Mouse (Mus musculus) ES-E14 (cell line): Measurements from ENCODE around the gene Spdye4c. TPM values are rescaled to one million over a fixed set of nuclear protein-coding genes. Genes with fewer than 3 reads are reported as not detected.

ENCODE experiments used
- DNase-seq: peaks from one replicate; pipeline ENCODE4 v3.0.0-alpha.2; 2013; ENCODE audit warnings: low read depth, low spot score
- H3K27ac ChIP-seq: 2 replicates; pipeline ENCODE4 v1.5.1; 2012; ENCODE audit warnings: low read depth, mild to moderate bottlenecking, low read length, moderate library complexity, mixed read lengths; ENCODE audit not compliant: poor library complexity, insufficient read depth, severe bottlenecking
- H3K36me3 ChIP-seq: 2 replicates; pipeline ENCODE4 v1.6.1; 2012; ENCODE audit warnings: mild to moderate bottlenecking, low read length, moderate library complexity, mixed read lengths; ENCODE audit not compliant: control insufficient read depth, poor library complexity, insufficient read depth, severe bottlenecking
- H3K4me1 ChIP-seq, 2 experiments: fragments of 150-350 bp in 1 of 2; sonication (generic) in 1 of 2; 2 replicates each; pipeline ENCODE4 v1.6.1; 2012; ENCODE audit warnings: low read length in 2 of 2, mild to moderate bottlenecking in 1 of 2, mixed read lengths in 1 of 2; ENCODE audit not compliant: control insufficient read depth in 2 of 2, insufficient read depth in 2 of 2, poor library complexity in 1 of 2
- H3K4me3 ChIP-seq, 2 experiments: fragments of 150-350 bp in 1 of 2; sonication (generic) in 1 of 2; 2 replicates each; pipeline ENCODE4 v1.5.1; 2012; ENCODE audit warnings: low read length in 2 of 2, low read depth in 1 of 2, mild to moderate bottlenecking in 1 of 2, mixed read lengths in 1 of 2; ENCODE audit not compliant: insufficient read depth in 1 of 2, poor library complexity in 1 of 2, severe bottlenecking in 1 of 2
- H3K9ac ChIP-seq: 2 replicates; pipeline ENCODE4 v1.6.1; 2012; ENCODE audit warnings: low read depth, mild to moderate bottlenecking, low read length, mixed read lengths; ENCODE audit not compliant: poor library complexity, insufficient read depth, severe bottlenecking
- H3K9me3 ChIP-seq: fragments of 150-350 bp; sonication (generic); 2 replicates; pipeline ENCODE4 v1.6.1; 2012; ENCODE audit warnings: low read depth, mild to moderate bottlenecking, low read length; ENCODE audit not compliant: control insufficient read depth, insufficient read depth
- CHD2 ChIP-seq: IDR thresholded peaks from 2 replicates; pipeline ENCODE4 v1.6.1; 2014; ENCODE audit warnings: mild to moderate bottlenecking, low read depth, low read length, inconsistent platforms
- HCFC1 ChIP-seq: IDR thresholded peaks from 2 replicates; pipeline ENCODE4 v1.6.1; 2012; ENCODE audit warnings: low read length, inconsistent platforms, borderline replicate concordance; ENCODE audit not compliant: insufficient read depth
- MAFK ChIP-seq: IDR thresholded peaks from 2 replicates; pipeline ENCODE4 v1.6.1; 2014; ENCODE audit warnings: mild to moderate bottlenecking, low read depth, low read length, inconsistent platforms; ENCODE audit not compliant: insufficient read depth
- ZC3H11A ChIP-seq: IDR thresholded peaks from 2 replicates; pipeline ENCODE4 v1.6.1; 2012; ENCODE audit warnings: low read depth, mild to moderate bottlenecking, inconsistent platforms, low read length, borderline replicate concordance
- ZNF384 ChIP-seq: IDR thresholded peaks from 2 replicates; pipeline ENCODE4 v1.6.1; 2012; ENCODE audit warnings: low read depth, low read length, inconsistent platforms
- in situ Hi-C, 2 experiments: fragments of 600-800 bp; cut with MboI; formaldehyde crosslinking; loops; one replicate each; pipeline ENCODE4 v1.15.1; 2025; ENCODE audit warnings: low sequenced_read_pairs in 2 of 2, inconsistent platforms in 1 of 2; ENCODE audit not compliant: unreplicated experiment in 2 of 2
- total RNA-seq: library from RNA; depleted of rRNA; stranded (reverse); fragments of 300-350 nt; gene quantifications from 2 replicates; pipeline ENCODE4 v1.2.3, GENCODE M21; 2012

Gene Spdye4c
- total RNA-seq, 1 experiment: not detected

DNA sequence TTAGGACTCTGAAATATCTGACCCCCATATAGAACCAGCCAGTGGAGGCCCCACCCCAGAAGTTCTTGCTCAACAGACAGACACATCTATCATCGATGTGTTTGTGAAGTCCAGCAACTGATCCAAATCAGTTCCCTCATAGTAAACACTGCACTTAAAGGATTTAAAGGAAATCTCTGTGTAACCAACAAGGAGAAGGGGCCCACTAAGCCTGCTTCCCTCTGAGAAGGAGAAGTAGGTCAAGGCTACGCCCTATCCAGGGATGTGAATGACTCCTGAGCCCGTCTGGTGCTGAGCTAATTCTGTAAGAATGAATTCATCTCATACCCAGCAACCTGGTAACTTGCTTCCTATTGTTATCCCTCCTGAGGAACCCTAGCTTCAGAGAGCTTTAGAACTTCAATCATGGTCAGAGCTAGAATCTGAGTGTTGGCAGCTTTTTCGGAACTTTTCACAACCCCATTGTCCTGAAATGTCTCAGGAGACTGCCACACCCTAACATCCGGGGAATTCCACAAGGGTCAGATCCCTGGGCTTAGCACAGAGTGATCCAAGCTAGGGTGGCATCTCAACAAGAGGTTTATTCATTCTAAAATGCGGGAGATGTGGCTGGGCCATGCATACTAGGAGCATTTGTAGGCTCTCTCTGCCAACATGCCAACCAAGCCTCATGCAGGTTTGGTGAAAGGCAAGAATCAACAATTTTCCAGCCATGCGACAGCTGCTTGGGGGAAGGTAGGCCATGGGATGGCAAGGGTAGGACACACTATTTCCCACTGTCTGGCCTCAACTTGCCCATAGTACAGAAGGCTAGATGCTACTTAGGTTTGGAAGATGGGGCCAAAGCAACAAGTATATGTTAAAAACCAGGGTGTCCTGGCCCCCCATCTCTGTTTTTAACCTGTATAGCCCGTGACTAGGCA is 38.0 kb upstream of the Spdye4c start:
- in situ Hi-C loops: no loop called here
- no peak for TF ChIP-seq ZNF384
- TF ChIP-seq HCFC1: no peak
- no peak for TF ChIP-seq CHD2
- no peak for TF ChIP-seq MAFK
- no peak for TF ChIP-seq ZC3H11A

DNA sequence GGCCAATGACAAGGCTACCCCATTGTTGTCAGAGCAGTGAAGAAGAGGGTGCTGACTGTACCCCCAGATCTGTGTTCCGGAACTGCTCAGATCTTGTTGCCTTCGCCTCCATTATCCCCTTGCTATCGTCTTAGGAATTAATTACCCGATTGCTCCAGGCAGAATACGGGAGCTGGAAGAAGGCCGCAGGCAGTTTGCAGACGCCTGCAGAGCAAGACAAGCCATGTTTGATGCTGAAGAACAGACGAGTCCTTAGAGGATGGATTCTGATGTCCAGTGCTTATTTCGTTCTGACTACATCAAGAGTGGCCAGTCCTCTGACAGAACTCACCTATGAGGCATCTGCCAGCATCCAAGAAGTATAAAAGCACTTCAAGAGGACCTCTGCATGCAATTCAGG is 35.9 kb upstream of the Spdye4c start:
- Histone ChIP-seq H3K36me3 (no peaks in the 10 kb centered on the region), H3K9me3 (no peaks in the 10 kb centered on the region), H3K27ac (no peak overlapping the region), H3K4me3 (no peak overlapping the region), H3K9ac (no peak overlapping the region), H3K4me1 (0 out of 4 replicates have a peak, but pooled peaks cover 1 to 2% of the 10 kb centered on the region in 2 experiments)
- no peak for TF ChIP-seq MAFK
- TF ChIP-seq ZC3H11A: no peak
- TF ChIP-seq ZNF384: no peak
- no peak for TF ChIP-seq CHD2
- in situ Hi-C loops: no loop called here
- no peak for DNase-seq

More for the DNA sequence above, 38.0 kb upstream of the Spdye4c start:
- H3K4me3 ChIP-seq: no peak overlapping the region
- H3K27ac ChIP-seq: no peak overlapping the region
- H3K9me3 ChIP-seq: no peaks in the 10 kb centered on the region
- no peaks in the 10 kb centered on the region for H3K36me3 ChIP-seq
- no peak overlapping the region for H3K9ac ChIP-seq
- DNase-seq: no peak
- H3K4me1 ChIP-seq: 0 out of 4 replicates have a peak, but pooled peaks cover 1 to 2% of the 10 kb centered on the region in 2 experiments

DNA sequence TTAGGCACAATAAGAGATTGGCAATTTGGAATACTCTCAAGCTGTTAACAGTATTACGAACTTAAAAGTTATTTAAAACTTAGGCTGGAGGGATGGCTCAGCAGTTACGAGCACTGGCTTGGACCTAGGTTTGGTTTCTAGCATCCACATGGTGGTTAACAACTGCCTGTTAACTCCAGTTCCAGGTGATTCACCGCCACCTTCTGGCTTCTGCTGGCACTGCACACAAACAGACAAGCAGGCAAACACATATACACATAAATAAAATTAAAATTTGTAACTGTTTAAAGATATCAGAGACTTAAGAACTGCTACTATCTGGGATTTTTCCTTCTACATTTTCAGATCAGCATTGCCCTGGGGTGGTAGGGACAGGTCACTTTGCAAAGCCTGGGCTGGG is 26.8 kb upstream of the Spdye4c start:
- H3K36me3 ChIP-seq: no peaks in the 10 kb centered on the region
- no peak overlapping the region for H3K9ac ChIP-seq
- no peak overlapping the region for H3K27ac ChIP-seq
- in situ Hi-C loops: no loop called here
- H3K9me3 ChIP-seq: no peaks in the 10 kb centered on the region
- peaks cover 2 to 5% of the 10 kb centered on the region in 2 experiments; a peak in 2 of 4 replicates for H3K4me1 ChIP-seq
- TF ChIP-seq MAFK (no peak), ZC3H11A (peak; percentile 10; the same call in 1 of the 2 replicates), ZNF384 (no peak), CHD2 (no peak), HCFC1 (no peak)
- no peak overlapping the region for H3K4me3 ChIP-seq
- no peak for DNase-seq

DNA sequence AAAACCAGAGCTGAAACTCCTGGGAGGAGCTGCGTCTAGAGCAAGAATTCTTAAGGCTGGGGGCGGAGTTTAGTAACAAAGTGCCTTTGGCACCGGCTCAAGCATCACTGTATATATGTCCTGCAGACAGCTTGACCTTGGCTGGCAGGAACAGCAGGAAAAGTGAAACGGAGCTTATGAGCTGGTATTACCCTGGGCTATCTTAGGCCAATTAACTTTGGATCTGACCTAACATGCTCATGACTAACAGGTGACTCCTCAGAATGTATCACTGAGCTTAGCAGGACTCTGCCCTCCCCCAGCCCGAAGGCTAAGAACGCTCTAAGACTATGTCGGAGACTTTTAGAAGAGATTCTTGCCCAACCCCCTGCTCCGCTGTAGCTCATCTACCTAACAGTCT is 25.1 kb upstream of the Spdye4c start:
- TF ChIP-seq HCFC1 (no peak), ZNF384 (no peak), CHD2 (no peak), MAFK (no peak), ZC3H11A (no peak)
- H3K27ac ChIP-seq: no peak overlapping the region
- no peak for DNase-seq
- H3K36me3 ChIP-seq: no peaks in the 10 kb centered on the region
- in situ Hi-C loops: no loop called here
- no peak overlapping the region for H3K9ac ChIP-seq
- no peaks in the 10 kb centered on the region for H3K9me3 ChIP-seq
- peaks cover 2 to 5% of the 10 kb centered on the region in 2 experiments; a peak in 2 of 4 replicates for H3K4me1 ChIP-seq
- no peak overlapping the region for H3K4me3 ChIP-seq
